Mouse (Mus musculus) stomach, embryonic 16.5 days (tissue): ENCODE data around the gene Tmcc2. TPM values are rescaled to one million over a fixed set of nuclear protein-coding genes. Genes with fewer than 3 reads are reported as not detected.

Source experiments
- ATAC-seq: fragments of 200-750 bp; cut with Nextera tagmentation; 2 replicates; pipeline ENCODE4 v1.8.0; 2017; ENCODE audit warnings: moderate number of reproducible peaks, moderate TSS enrichment; ENCODE audit not compliant: insufficient read depth, low FRiP score
- H3K27ac ChIP-seq: fragments of 300-500 bp; sonication (generic); 2 replicates; pipeline ENCODE4 v1.5.1; 2014; ENCODE audit warnings: low read length
- H3K27me3 ChIP-seq: fragments of 300-500 bp; sonication (generic); 2 replicates; pipeline ENCODE4 v1.6.1; 2014; ENCODE audit warnings: low read length, control low read depth, mixed read lengths; ENCODE audit not compliant: control insufficient read depth, insufficient read depth
- H3K36me3 ChIP-seq: fragments of 300-500 bp; sonication (generic); 2 replicates; pipeline ENCODE4 v1.6.1; 2014; ENCODE audit warnings: low read length; ENCODE audit not compliant: control insufficient read depth, insufficient read depth
- H3K4me1 ChIP-seq: fragments of 300-500 bp; sonication (generic); 2 replicates; pipeline ENCODE4 v1.6.1; 2014; ENCODE audit warnings: low read length, control low read depth, mixed read lengths; ENCODE audit not compliant: control insufficient read depth, insufficient read depth
- H3K4me2 ChIP-seq: fragments of 300-500 bp; sonication (generic); 2 replicates; pipeline ENCODE4 v1.6.1; 2014; ENCODE audit warnings: low read depth, low read length, mixed read lengths
- H3K4me3 ChIP-seq: fragments of 300-500 bp; sonication (generic); replicated peaks from 2 replicates; pipeline ENCODE4 v1.5.1; 2014; ENCODE audit warnings: mild to moderate bottlenecking, low read length
- H3K9ac ChIP-seq: fragments of 300-500 bp; sonication (generic); 2 replicates; pipeline ENCODE4 v1.6.1; 2014; ENCODE audit warnings: low read length
- H3K9me3 ChIP-seq: fragments of 300-500 bp; sonication (generic); replicated peaks from 2 replicates; pipeline ENCODE4 v1.6.1; 2016; ENCODE audit warnings: low read length, control low read depth; ENCODE audit not compliant: control insufficient read depth
- WGBS: fragments of 180-500 bp; shearing (Covaris S2); extraction: QIAGEN DNeasy Blood & Tissue Kit; methylation state at CpG from one replicate; pipeline ENCODE4 v1.1.7; 2014; 5-methylcytosine and 5-hydroxymethylcytosine counted together
- polyA plus RNA-seq: library from polyadenylated mRNA; unstranded; fragments of >200 nt; fragmentation: Nextera tagmentation; extraction: Ambion mirVana; gene quantifications from 2 replicates; pipeline ENCODE4 v1.2.1, GENCODE M21; 2015

Gene Tmcc2
- 25.5 and 28.3 TPM in 2 replicates for polyA plus RNA-seq

- Histone ChIP-seq H3K27ac (peak within 1 kb of the TSS; percentile 63), H3K4me2 (peak within 1 kb of the TSS; percentile 89), H3K36me3 (no peaks in the 10 kb centered on the region), H3K4me3 (peak within 1 kb of the TSS; percentile 71), H3K9ac (peak within 1 kb of the TSS; percentile 90), H3K27me3 (no peaks in the 10 kb centered on the region), H3K9me3 (no peaks in the 10 kb centered on the region), H3K4me1 (peaks cover 25% of the 10 kb centered on the region)
- ATAC-seq = no peak; the same call in 1 of the 2 replicates
- WGBS = under 1% methylated on average over 44 of the region's 50 CpGs
Measured at GRCm38 (mm10) chr1:132390691-132391579, at the start of gene Tmcc2. Gene Tmcc2, minus strand, starts transcription at chr1:132391281.

GRCm38 (mm10) chr1:132437389-132437788 lies 46.3 kb upstream of the Tmcc2 start:
- H3K36me3 ChIP-seq = peaks cover 12% of the 10 kb centered on the region; the same call in 1 of the 2 replicates
- no peak overlapping the region for H3K4me3 ChIP-seq
- no peak overlapping the region for H3K4me2 ChIP-seq
- H3K4me1 ChIP-seq = no peaks in the 10 kb centered on the region
- no peak overlapping the region for H3K9ac ChIP-seq
- H3K27me3 ChIP-seq = no peaks in the 10 kb centered on the region
- WGBS = 77% methylated on average over 5 of the region's 5 CpGs
- no peak for ATAC-seq
- 0 out of 2 replicates have a peak, but pooled peaks cover 4% of the 10 kb centered on the region for H3K9me3 ChIP-seq
- peak overlapping the region; percentile 33; the same call in 1 of the 2 replicates for H3K27ac ChIP-seq

GRCm38 (mm10) chr1:132436960-132437359 lies 45.9 kb upstream of the Tmcc2 start:
- ATAC-seq = no peak
- Histone ChIP-seq H3K27ac (peak overlapping the region; percentile 33; the same call in 1 of the 2 replicates), H3K9ac (no peak overlapping the region), H3K4me3 (no peak overlapping the region), H3K4me2 (no peak overlapping the region), H3K27me3 (no peaks in the 10 kb centered on the region), H3K4me1 (no peaks in the 10 kb centered on the region), H3K9me3 (0 out of 2 replicates have a peak, but pooled peaks cover 4% of the 10 kb centered on the region), H3K36me3 (peaks cover 12% of the 10 kb centered on the region; the same call in 1 of the 2 replicates)
- 82% methylated on average over 1 of the region's 1 CpGs for WGBS

- H3K9ac ChIP-seq = no peak overlapping the region
- no peak overlapping the region for H3K4me3 ChIP-seq
- peak overlapping the region; percentile 9; the same call in 1 of the 2 replicates for H3K27ac ChIP-seq
- H3K36me3 ChIP-seq = peaks cover 12% of the 10 kb centered on the region; the same call in 1 of the 2 replicates
- H3K4me1 ChIP-seq = no peaks in the 10 kb centered on the region
- 78% methylated on average over 4 of the region's 4 CpGs for WGBS
- no peaks in the 10 kb centered on the region for H3K27me3 ChIP-seq
- H3K4me2 ChIP-seq = no peak overlapping the region
- 0 out of 2 replicates have a peak, but pooled peaks cover 4% of the 10 kb centered on the region for H3K9me3 ChIP-seq
- ATAC-seq = no peak
Measured at GRCm38 (mm10) chr1:132436320-132436958, 45.4 kb upstream of the Tmcc2 start.

- no peak for ATAC-seq
- Histone ChIP-seq H3K4me2 (no peak overlapping the region), H3K36me3 (no peaks in the 10 kb centered on the region), H3K4me3 (no peak overlapping the region), H3K27ac (no peak overlapping the region), H3K4me1 (no peaks in the 10 kb centered on the region), H3K9ac (no peak overlapping the region), H3K9me3 (no peaks in the 10 kb centered on the region), H3K27me3 (no peaks in the 10 kb centered on the region)
- 92% methylated on average over 12 of the region's 12 CpGs for WGBS
Measured at GRCm38 (mm10) chr1:132434032-132434431, 43.0 kb upstream of the Tmcc2 start.

GRCm38 (mm10) chr1:132433349-132433748 lies 42.3 kb upstream of the Tmcc2 start:
- no peaks in the 10 kb centered on the region for H3K27me3 ChIP-seq
- H3K4me1 ChIP-seq = no peaks in the 10 kb centered on the region
- H3K27ac ChIP-seq = no peak overlapping the region
- H3K36me3 ChIP-seq = no peaks in the 10 kb centered on the region
- no peak overlapping the region for H3K9ac ChIP-seq
- H3K9me3 ChIP-seq = no peaks in the 10 kb centered on the region
- WGBS = 62% methylated on average over 5 of the region's 5 CpGs
- H3K4me2 ChIP-seq = no peak overlapping the region
- no peak for ATAC-seq
- H3K4me3 ChIP-seq = no peak overlapping the region

GRCm38 (mm10) chr1:132431716-132432115 lies 40.6 kb upstream of the Tmcc2 start:
- Histone ChIP-seq H3K36me3 (no peaks in the 10 kb centered on the region), H3K4me1 (no peaks in the 10 kb centered on the region), H3K9ac (no peak overlapping the region), H3K27me3 (no peaks in the 10 kb centered on the region), H3K4me3 (no peak overlapping the region), H3K9me3 (no peaks in the 10 kb centered on the region), H3K27ac (no peak overlapping the region), H3K4me2 (no peak overlapping the region)
- ATAC-seq = no peak
- WGBS = 60% methylated on average over 9 of the region's 9 CpGs

- no peaks in the 10 kb centered on the region for H3K4me1 ChIP-seq
- H3K4me2 ChIP-seq = no peak overlapping the region
- no peaks in the 10 kb centered on the region for H3K36me3 ChIP-seq
- no peak overlapping the region for H3K27ac ChIP-seq
- no peaks in the 10 kb centered on the region for H3K9me3 ChIP-seq
- H3K4me3 ChIP-seq = no peak overlapping the region
- no peaks in the 10 kb centered on the region for H3K27me3 ChIP-seq
- WGBS = 70% methylated on average over 3 of the region's 3 CpGs
- ATAC-seq = no peak
- no peak overlapping the region for H3K9ac ChIP-seq
Measured at GRCm38 (mm10) chr1:132430818-132431217, 39.7 kb upstream of the Tmcc2 start.

- H3K27ac ChIP-seq = no peak overlapping the region
- no peaks in the 10 kb centered on the region for H3K27me3 ChIP-seq
- H3K9ac ChIP-seq = no peak overlapping the region
- no peak overlapping the region for H3K4me2 ChIP-seq
- H3K4me3 ChIP-seq = no peak overlapping the region
- no peaks in the 10 kb centered on the region for H3K9me3 ChIP-seq
- no peak for ATAC-seq
- no peaks in the 10 kb centered on the region for H3K4me1 ChIP-seq
- no peaks in the 10 kb centered on the region for H3K36me3 ChIP-seq
Measured at GRCm38 (mm10) chr1:132425600-132425999, 34.5 kb upstream of the Tmcc2 start.
